Mouse (Mus musculus): Measurements from ENCODE around the gene Pard3b. TPM values are rescaled to one million over a fixed set of nuclear protein-coding genes. Genes with fewer than 3 reads are reported as not detected.

The Pard3b gene
- total and polyA plus RNA-seq, 3 experiments = 2.2 to 13.9 (median 13.8) TPM

GRCm38 (mm10) chr1:61641880-61642279 is 3.3 kb downstream of the Pard3b start:
- Histone ChIP-seq H3K27ac (no peak overlapping the region), H3K4me3 (no peak overlapping the region), H3K4me1 (ENCODE audit: control insufficient read depth, insufficient read depth, low read length) (peaks cover 7% of the 10 kb centered on the region), H3K9ac (ENCODE audit: low read depth, low read length) (no peak overlapping the region), H3K27me3 (ENCODE audit: control insufficient read depth, insufficient read depth, low read length) (no peaks in the 10 kb centered on the region), H3K79me2 (replicated peaks; ENCODE audit: control insufficient read depth, insufficient read depth, low read length) (peaks cover 4% of the 10 kb centered on the region; the same call in 1 of the 2 replicates), H3K36me3 (ENCODE audit: control insufficient read depth, insufficient read depth, low read length) (no peaks in the 10 kb centered on the region)
- TF ChIP-seq POLR2A (IDR thresholded peaks at IDR 0.05; ENCODE audit: insufficient read depth, low read depth, low read length) (no peak), EP300 (IDR thresholded peaks at IDR 0.05; ENCODE audit: insufficient read depth, low read depth, low read length) (no peak), CTCF (IDR thresholded peaks at IDR 0.05) (no peak)
- DNase-seq = no peak
- WGBS = 25% methylated on average over 4 of the region's 4 CpGs
- intact Hi-C loops (cut with DNase I) = loop anchor here (5.0 kb wide), 1 partner anchor 130 kb away; no protein-coding TSS in a partner anchor

DNA sequence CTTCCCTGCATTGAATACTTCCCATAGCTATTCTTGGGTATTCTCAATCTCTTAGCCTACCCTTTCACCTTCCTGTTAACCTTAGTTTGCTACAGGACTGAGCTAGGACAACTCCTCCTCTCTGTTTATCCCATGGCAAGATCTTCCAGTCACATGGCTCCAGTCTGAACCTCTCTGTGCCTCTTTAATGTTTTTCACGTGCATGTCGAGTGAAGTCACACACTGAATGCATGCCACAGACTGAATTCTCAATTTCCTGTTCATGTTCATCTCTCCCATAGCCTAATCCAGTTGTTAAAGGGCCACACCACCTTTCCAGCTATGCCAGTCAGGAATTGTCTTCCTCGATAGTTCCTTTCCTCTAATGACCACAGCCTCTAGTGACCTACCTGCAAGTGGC is 6.4 kb downstream of the Pard3b start:
- Histone ChIP-seq H3K4me3 (no peak overlapping the region), H3K36me3 (ENCODE audit: control insufficient read depth, insufficient read depth, low read length) (no peaks in the 10 kb centered on the region), H3K4me1 (ENCODE audit: control insufficient read depth, insufficient read depth, low read length) (peaks cover 2% of the 10 kb centered on the region), H3K9ac (ENCODE audit: low read depth, low read length) (no peak overlapping the region), H3K79me2 (replicated peaks; ENCODE audit: control insufficient read depth, insufficient read depth, low read length) (peaks cover 3% of the 10 kb centered on the region; the same call in 1 of the 2 replicates), H3K27ac (no peak overlapping the region), H3K27me3 (ENCODE audit: control insufficient read depth, insufficient read depth, low read length) (no peaks in the 10 kb centered on the region)
- no peak for DNase-seq
- intact Hi-C loops (cut with DNase I) = no loop called here
- TF ChIP-seq EP300 (IDR thresholded peaks at IDR 0.05; ENCODE audit: insufficient read depth, low read depth, low read length) (no peak), CTCF (IDR thresholded peaks at IDR 0.05) (no peak), POLR2A (IDR thresholded peaks at IDR 0.05; ENCODE audit: insufficient read depth, low read depth, low read length) (no peak)
- WGBS = 50% methylated on average over 3 of the region's 3 CpGs

- Histone ChIP-seq H3K27me3 (ENCODE audit: control insufficient read depth, insufficient read depth, low read length) (no peaks in the 10 kb centered on the region), H3K27ac (no peak overlapping the region), H3K4me1 (ENCODE audit: control insufficient read depth, insufficient read depth, low read length) (no peaks in the 10 kb centered on the region; the same call in 1 of the 2 replicates), H3K79me2 (replicated peaks; ENCODE audit: control insufficient read depth, insufficient read depth, low read length) (peaks cover 1% of the 10 kb centered on the region; the same call in 1 of the 2 replicates), H3K36me3 (ENCODE audit: control insufficient read depth, insufficient read depth, low read length) (no peaks in the 10 kb centered on the region), H3K4me3 (no peak overlapping the region), H3K9ac (ENCODE audit: low read depth, low read length) (no peak overlapping the region)
- TF ChIP-seq EP300 (IDR thresholded peaks at IDR 0.05; ENCODE audit: insufficient read depth, low read depth, low read length) (no peak), CTCF (IDR thresholded peaks at IDR 0.05) (no peak), POLR2A (IDR thresholded peaks at IDR 0.05; ENCODE audit: insufficient read depth, low read depth, low read length) (no peak)
- DNase-seq = no peak
- intact Hi-C loops (cut with DNase I) = no loop called here
Observed at GRCm38 (mm10) chr1:61649964-61650363, 11.3 kb downstream of the Pard3b start.

GRCm38 (mm10) chr1:61651454-61652271 is 13.0 kb downstream of the Pard3b start:
- no peak for DNase-seq
- 78% methylated on average over 1 of the region's 1 CpGs for WGBS
- Histone ChIP-seq H3K79me2 (replicated peaks; ENCODE audit: control insufficient read depth, insufficient read depth, low read length) (peaks cover 1% of the 10 kb centered on the region; the same call in 1 of the 2 replicates), H3K27ac (no peak overlapping the region), H3K27me3 (ENCODE audit: control insufficient read depth, insufficient read depth, low read length) (no peaks in the 10 kb centered on the region), H3K36me3 (ENCODE audit: control insufficient read depth, insufficient read depth, low read length) (no peaks in the 10 kb centered on the region), H3K9ac (ENCODE audit: low read depth, low read length) (no peak overlapping the region), H3K4me1 (ENCODE audit: control insufficient read depth, insufficient read depth, low read length) (no peaks in the 10 kb centered on the region; the same call in 1 of the 2 replicates), H3K4me3 (no peak overlapping the region)
- intact Hi-C loops (cut with DNase I) = no loop called here
- no peak for TF ChIP-seq CTCF (IDR thresholded peaks at IDR 0.05)

- no peaks in the 10 kb centered on the region for H3K27me3 ChIP-seq (ENCODE audit: control insufficient read depth, insufficient read depth, low read length)
- TF ChIP-seq EP300 (IDR thresholded peaks at IDR 0.05; ENCODE audit: insufficient read depth, low read depth, low read length) (no peak), POLR2A (IDR thresholded peaks at IDR 0.05; ENCODE audit: insufficient read depth, low read depth, low read length) (no peak), CTCF (IDR thresholded peaks at IDR 0.05) (no peak)
- intact Hi-C loops (cut with DNase I) = no loop called here
- H3K79me2 ChIP-seq (replicated peaks; ENCODE audit: control insufficient read depth, insufficient read depth, low read length) = no peaks in the 10 kb centered on the region
- H3K9ac ChIP-seq (ENCODE audit: low read depth, low read length) = no peak overlapping the region
- peaks cover 1% of the 10 kb centered on the region; the same call in 1 of the 2 replicates for H3K4me1 ChIP-seq (ENCODE audit: control insufficient read depth, insufficient read depth, low read length)
- no peak overlapping the region for H3K27ac ChIP-seq
- no peaks in the 10 kb centered on the region for H3K36me3 ChIP-seq (ENCODE audit: control insufficient read depth, insufficient read depth, low read length)
- no peak for DNase-seq
- WGBS = 96% methylated on average over 3 of the region's 3 CpGs
- no peak overlapping the region for H3K4me3 ChIP-seq
Observed at GRCm38 (mm10) chr1:61657760-61658159, 19.1 kb downstream of the Pard3b start.

- Histone ChIP-seq H3K4me3 (no peak overlapping the region), H3K36me3 (ENCODE audit: control insufficient read depth, insufficient read depth, low read length) (no peaks in the 10 kb centered on the region), H3K9ac (ENCODE audit: low read depth, low read length) (no peak overlapping the region), H3K4me1 (ENCODE audit: control insufficient read depth, insufficient read depth, low read length) (peaks cover 1% of the 10 kb centered on the region; the same call in 1 of the 2 replicates), H3K79me2 (replicated peaks; ENCODE audit: control insufficient read depth, insufficient read depth, low read length) (no peaks in the 10 kb centered on the region), H3K27me3 (ENCODE audit: control insufficient read depth, insufficient read depth, low read length) (no peaks in the 10 kb centered on the region), H3K27ac (no peak overlapping the region)
- DNase-seq = no peak
- TF ChIP-seq EP300 (IDR thresholded peaks at IDR 0.05; ENCODE audit: insufficient read depth, low read depth, low read length) (no peak), CTCF (IDR thresholded peaks at IDR 0.05) (no peak), POLR2A (IDR thresholded peaks at IDR 0.05; ENCODE audit: insufficient read depth, low read depth, low read length) (no peak)
- intact Hi-C loops (cut with DNase I) = no loop called here
- 80% methylated on average over 3 of the region's 3 CpGs for WGBS
Observed at GRCm38 (mm10) chr1:61659931-61660330, 21.3 kb downstream of the Pard3b start.
